Mouse (Mus musculus): Measurements from ENCODE around the gene Scfd2. TPM values are rescaled to one million over a fixed set of nuclear protein-coding genes. Genes with fewer than 3 reads are reported as not detected.

The Scfd2 gene
- polyA plus RNA-seq, 1 experiment from 2014 or later = 20.1 TPM

GRCm38 (mm10) chr5:74267196-74267595 is 264.4 kb downstream of the Scfd2 start:
- WGBS = 69% methylated on average over 1 of the region's 1 CpGs
- no peak for ATAC-seq
- H3K9me3 ChIP-seq (ENCODE audit: control insufficient read depth, low read length) = no peaks in the 10 kb centered on the region
- no peak overlapping the region for H3K27ac ChIP-seq (ENCODE audit: low read depth, low read length)
- no peaks in the 10 kb centered on the region for H3K4me1 ChIP-seq (ENCODE audit: control insufficient read depth, insufficient read depth, low read depth, low read length)
- H3K27me3 ChIP-seq (replicated peaks; ENCODE audit: control insufficient read depth, insufficient read depth, low read length) = no peaks in the 10 kb centered on the region
- no peak overlapping the region for H3K9ac ChIP-seq (ENCODE audit: low read depth, low read length)
- H3K4me3 ChIP-seq (ENCODE audit: low read length) = no peak overlapping the region
- no peaks in the 10 kb centered on the region for H3K36me3 ChIP-seq (ENCODE audit: control insufficient read depth, insufficient read depth, low read length)
- no peak overlapping the region for H3K4me2 ChIP-seq (ENCODE audit: low read length)

DNA sequence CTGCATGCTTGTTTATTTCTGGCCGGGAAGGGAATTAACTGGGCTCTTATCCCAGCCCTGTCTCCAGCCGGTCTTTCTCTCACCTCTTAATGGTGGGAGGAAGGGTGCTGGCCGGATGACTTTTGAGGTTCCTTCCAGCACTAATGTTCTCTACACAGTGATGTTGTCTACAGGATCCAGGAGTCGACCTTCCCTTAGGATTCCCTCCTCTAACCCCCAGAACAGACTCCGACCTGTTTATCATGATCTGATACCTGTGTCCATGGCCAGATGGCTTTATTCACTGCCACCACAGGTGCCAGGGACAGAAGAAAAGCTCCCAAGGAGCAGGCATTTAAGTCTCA is 265.1 kb downstream of the Scfd2 start:
- no peaks in the 10 kb centered on the region for H3K36me3 ChIP-seq (ENCODE audit: control insufficient read depth, insufficient read depth, low read length)
- no peak overlapping the region for H3K9ac ChIP-seq (ENCODE audit: low read depth, low read length)
- H3K27ac ChIP-seq (ENCODE audit: low read depth, low read length) = no peak overlapping the region
- no peaks in the 10 kb centered on the region for H3K9me3 ChIP-seq (ENCODE audit: control insufficient read depth, low read length)
- H3K27me3 ChIP-seq (replicated peaks; ENCODE audit: control insufficient read depth, insufficient read depth, low read length) = no peaks in the 10 kb centered on the region
- WGBS = 59% methylated on average over 5 of the region's 5 CpGs
- peak; percentile 46; the same call in 1 of the 2 replicates for ATAC-seq
- no peak overlapping the region for H3K4me3 ChIP-seq (ENCODE audit: low read length)
- H3K4me1 ChIP-seq (ENCODE audit: control insufficient read depth, insufficient read depth, low read depth, low read length) = no peaks in the 10 kb centered on the region
- no peak overlapping the region for H3K4me2 ChIP-seq (ENCODE audit: low read length)

DNA sequence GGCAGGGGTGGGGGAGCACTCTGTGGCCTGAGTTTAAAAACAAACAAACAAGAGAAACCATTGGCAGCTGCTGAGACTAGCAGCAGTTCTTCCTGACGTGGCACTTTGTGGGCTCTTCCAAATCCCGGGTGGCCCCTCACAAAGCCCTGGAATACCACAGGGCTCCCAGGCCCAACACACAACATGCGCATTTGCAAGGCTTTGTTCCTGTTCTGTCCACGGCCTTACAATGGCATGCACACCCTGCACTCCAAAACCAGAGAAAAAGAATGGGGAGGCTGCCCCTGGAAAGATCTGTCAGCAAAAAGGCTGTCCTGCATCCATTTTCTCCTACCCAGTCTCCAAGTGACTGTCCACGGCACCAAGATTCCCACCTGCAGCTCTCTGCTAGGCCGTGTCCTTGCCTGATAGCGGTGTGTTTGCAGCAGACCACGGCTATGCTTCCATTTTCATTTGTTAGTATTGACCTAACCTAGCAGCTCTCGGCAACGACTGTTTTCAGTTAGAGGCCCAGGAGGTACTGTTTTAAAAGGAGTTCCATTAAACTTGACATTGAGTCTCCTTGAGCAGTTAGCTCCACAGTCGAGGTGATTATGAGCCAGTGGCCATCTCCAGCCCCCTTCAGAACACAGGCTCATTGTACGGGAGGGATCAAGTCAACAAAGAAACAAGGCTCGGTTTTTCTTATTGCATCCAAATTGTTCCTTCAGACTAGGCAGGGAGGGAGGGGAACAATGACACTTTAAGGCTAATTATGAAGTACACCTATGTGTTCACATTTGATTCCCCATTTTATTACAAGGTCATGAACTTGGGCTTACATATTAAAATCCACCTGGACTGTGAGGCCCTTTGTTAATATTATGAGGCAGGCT is 265.7 kb downstream of the Scfd2 start:
- H3K36me3 ChIP-seq (ENCODE audit: control insufficient read depth, insufficient read depth, low read length) = no peaks in the 10 kb centered on the region
- no peak overlapping the region for H3K4me3 ChIP-seq (ENCODE audit: low read length)
- ATAC-seq = peak; percentile 40; the same call in 1 of the 2 replicates
- 45% methylated on average over 13 of the region's 13 CpGs for WGBS
- no peak overlapping the region for H3K9ac ChIP-seq (ENCODE audit: low read depth, low read length)
- no peak overlapping the region for H3K4me2 ChIP-seq (ENCODE audit: low read length)
- H3K27ac ChIP-seq (ENCODE audit: low read depth, low read length) = no peak overlapping the region
- H3K27me3 ChIP-seq (replicated peaks; ENCODE audit: control insufficient read depth, insufficient read depth, low read length) = no peaks in the 10 kb centered on the region
- H3K9me3 ChIP-seq (ENCODE audit: control insufficient read depth, low read length) = no peaks in the 10 kb centered on the region
- H3K4me1 ChIP-seq (ENCODE audit: control insufficient read depth, insufficient read depth, low read depth, low read length) = no peaks in the 10 kb centered on the region

- WGBS = 64% methylated on average over 6 of the region's 6 CpGs
- Histone ChIP-seq H3K27ac (ENCODE audit: low read depth, low read length) (no peak overlapping the region), H3K4me3 (ENCODE audit: low read length) (no peak overlapping the region), H3K27me3 (replicated peaks; ENCODE audit: control insufficient read depth, insufficient read depth, low read length) (no peaks in the 10 kb centered on the region), H3K9me3 (ENCODE audit: control insufficient read depth, low read length) (no peaks in the 10 kb centered on the region), H3K4me1 (ENCODE audit: control insufficient read depth, insufficient read depth, low read depth, low read length) (no peaks in the 10 kb centered on the region), H3K9ac (ENCODE audit: low read depth, low read length) (no peak overlapping the region), H3K36me3 (ENCODE audit: control insufficient read depth, insufficient read depth, low read length) (no peaks in the 10 kb centered on the region), H3K4me2 (ENCODE audit: low read length) (no peak overlapping the region)
- no peak for ATAC-seq
Measured at GRCm38 (mm10) chr5:74265151-74265550, 266.4 kb downstream of the Scfd2 start.

DNA sequence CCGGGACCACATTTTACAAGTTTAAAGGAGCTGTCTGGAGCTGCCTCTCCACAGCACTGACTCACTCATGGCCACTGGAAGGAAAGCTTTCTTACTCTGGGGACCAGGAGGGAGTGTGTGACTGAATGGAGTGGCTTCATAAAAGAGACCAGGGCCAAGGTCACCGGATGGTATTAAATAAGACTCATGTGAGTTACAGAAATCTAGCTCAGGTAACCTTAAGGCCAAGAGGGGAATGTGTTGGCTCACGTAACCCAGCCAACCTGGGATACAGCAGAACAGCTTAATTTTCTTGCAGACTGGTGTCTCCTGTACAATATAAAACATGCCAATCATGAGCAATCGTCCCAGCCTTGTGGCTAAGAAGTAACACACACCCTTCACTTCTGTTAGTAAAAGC is 267.0 kb downstream of the Scfd2 start:
- no peaks in the 10 kb centered on the region; the same call in 1 of the 2 replicates for H3K4me1 ChIP-seq (ENCODE audit: control insufficient read depth, insufficient read depth, low read depth, low read length)
- no peaks in the 10 kb centered on the region for H3K36me3 ChIP-seq (ENCODE audit: control insufficient read depth, insufficient read depth, low read length)
- no peaks in the 10 kb centered on the region for H3K9me3 ChIP-seq (ENCODE audit: control insufficient read depth, low read length)
- 78% methylated on average over 4 of the region's 4 CpGs for WGBS
- no peak overlapping the region for H3K4me2 ChIP-seq (ENCODE audit: low read length)
- no peak for ATAC-seq
- H3K27ac ChIP-seq (ENCODE audit: low read depth, low read length) = no peak overlapping the region
- H3K4me3 ChIP-seq (ENCODE audit: low read length) = no peak overlapping the region
- H3K27me3 ChIP-seq (replicated peaks; ENCODE audit: control insufficient read depth, insufficient read depth, low read length) = no peaks in the 10 kb centered on the region
- H3K9ac ChIP-seq (ENCODE audit: low read depth, low read length) = no peak overlapping the region

GRCm38 (mm10) chr5:74261016-74261415 is 270.5 kb downstream of the Scfd2 start:
- Histone ChIP-seq H3K4me2 (ENCODE audit: low read length) (no peak overlapping the region), H3K36me3 (ENCODE audit: control insufficient read depth, insufficient read depth, low read length) (no peaks in the 10 kb centered on the region), H3K9me3 (ENCODE audit: control insufficient read depth, low read length) (no peaks in the 10 kb centered on the region), H3K9ac (ENCODE audit: low read depth, low read length) (no peak overlapping the region), H3K27me3 (replicated peaks; ENCODE audit: control insufficient read depth, insufficient read depth, low read length) (no peaks in the 10 kb centered on the region), H3K27ac (ENCODE audit: low read depth, low read length) (no peak overlapping the region), H3K4me1 (ENCODE audit: control insufficient read depth, insufficient read depth, low read depth, low read length) (no peaks in the 10 kb centered on the region; the same call in 1 of the 2 replicates), H3K4me3 (ENCODE audit: low read length) (no peak overlapping the region)
- WGBS = 32% methylated on average over 6 of the region's 6 CpGs
- ATAC-seq = no peak

GRCm38 (mm10) chr5:74260378-74260809 is 271.2 kb downstream of the Scfd2 start:
- Histone ChIP-seq H3K27me3 (replicated peaks; ENCODE audit: control insufficient read depth, insufficient read depth, low read length) (no peaks in the 10 kb centered on the region), H3K4me3 (ENCODE audit: low read length) (no peak overlapping the region), H3K4me1 (ENCODE audit: control insufficient read depth, insufficient read depth, low read depth, low read length) (no peaks in the 10 kb centered on the region; the same call in 1 of the 2 replicates), H3K27ac (ENCODE audit: low read depth, low read length) (0 out of 2 replicates have a peak overlapping the region, but pooled peaks have one; percentile 1), H3K36me3 (ENCODE audit: control insufficient read depth, insufficient read depth, low read length) (no peaks in the 10 kb centered on the region), H3K4me2 (ENCODE audit: low read length) (no peak overlapping the region), H3K9me3 (ENCODE audit: control insufficient read depth, low read length) (no peaks in the 10 kb centered on the region), H3K9ac (ENCODE audit: low read depth, low read length) (no peak overlapping the region)
- peak; percentile 38; the same call in 1 of the 2 replicates for ATAC-seq
- WGBS = 49% methylated on average over 9 of the region's 9 CpGs

DNA sequence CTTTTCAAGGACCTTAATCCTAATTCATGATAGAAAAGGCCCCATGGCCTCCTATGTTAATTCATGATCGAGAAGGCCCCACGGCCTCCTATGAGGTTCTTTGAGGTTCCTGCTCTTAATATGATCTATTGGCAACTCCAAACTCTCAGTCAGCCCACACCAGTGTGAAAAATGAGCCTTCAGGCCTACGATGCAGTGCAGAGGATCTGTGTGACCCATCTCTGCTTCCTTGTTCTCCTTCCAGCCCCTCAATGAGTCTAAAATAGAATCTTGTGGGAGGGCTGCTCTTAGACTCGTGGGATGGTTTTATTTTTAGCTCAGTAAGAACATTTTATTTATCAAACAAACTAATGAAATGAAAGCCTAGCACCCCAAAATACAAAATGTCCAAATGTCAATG is 274.9 kb downstream of the Scfd2 start:
- no peak overlapping the region for H3K9ac ChIP-seq (ENCODE audit: low read depth, low read length)
- no peak overlapping the region for H3K4me2 ChIP-seq (ENCODE audit: low read length)
- ATAC-seq = no peak
- no peaks in the 10 kb centered on the region for H3K27me3 ChIP-seq (replicated peaks; ENCODE audit: control insufficient read depth, insufficient read depth, low read length)
- H3K36me3 ChIP-seq (ENCODE audit: control insufficient read depth, insufficient read depth, low read length) = no peaks in the 10 kb centered on the region
- 68% methylated on average over 4 of the region's 4 CpGs for WGBS
- no peaks in the 10 kb centered on the region for H3K9me3 ChIP-seq (ENCODE audit: control insufficient read depth, low read length)
- H3K4me3 ChIP-seq (ENCODE audit: low read length) = no peak overlapping the region
- H3K27ac ChIP-seq (ENCODE audit: low read depth, low read length) = no peak overlapping the region
- peaks cover 2% of the 10 kb centered on the region for H3K4me1 ChIP-seq (ENCODE audit: control insufficient read depth, insufficient read depth, low read depth, low read length)

- Histone ChIP-seq H3K4me2 (ENCODE audit: low read length) (no peak overlapping the region), H3K9ac (ENCODE audit: low read depth, low read length) (no peak overlapping the region), H3K27ac (ENCODE audit: low read depth, low read length) (no peak overlapping the region), H3K36me3 (ENCODE audit: control insufficient read depth, insufficient read depth, low read length) (no peaks in the 10 kb centered on the region), H3K27me3 (replicated peaks; ENCODE audit: control insufficient read depth, insufficient read depth, low read length) (no peaks in the 10 kb centered on the region), H3K4me3 (ENCODE audit: low read length) (no peak overlapping the region), H3K4me1 (ENCODE audit: control insufficient read depth, insufficient read depth, low read depth, low read length) (peaks cover 2% of the 10 kb centered on the region), H3K9me3 (ENCODE audit: control insufficient read depth, low read length) (no peaks in the 10 kb centered on the region)
- 39% methylated on average over 1 of the region's 1 CpGs for WGBS
- no peak for ATAC-seq
Measured at GRCm38 (mm10) chr5:74254996-74255395, 276.6 kb downstream of the Scfd2 start.
